Mouse (Mus musculus): ENCODE data around the gene Tsen15. TPM values are rescaled to one million over a fixed set of nuclear protein-coding genes. Genes with fewer than 3 reads are reported as not detected.

Gene Tsen15
- polyA plus RNA-seq, 1 experiment from 2014 or later = 49.2 TPM

GRCm38 (mm10) chr1:152347946-152348345 is 38.5 kb downstream of the Tsen15 start:
- no peak overlapping the region for H3K4me3 ChIP-seq (ENCODE audit: low read depth, low read length)
- no peak overlapping the region for H3K4me2 ChIP-seq
- H3K9me3 ChIP-seq (ENCODE audit: control insufficient read depth, low read length) = no peaks in the 10 kb centered on the region
- no peaks in the 10 kb centered on the region for H3K36me3 ChIP-seq (ENCODE audit: control insufficient read depth, insufficient read depth, low read length)
- no peak overlapping the region for H3K9ac ChIP-seq (ENCODE audit: low read length)
- H3K27ac ChIP-seq (ENCODE audit: low read depth, low read length) = no peak overlapping the region
- DNase-seq (ENCODE audit: low spot score, missing footprints) = no peak
- no peaks in the 10 kb centered on the region for H3K27me3 ChIP-seq (ENCODE audit: control insufficient read depth, insufficient read depth, low read length)
- ATAC-seq (ENCODE audit: low FRiP score) = no peak
- no peaks in the 10 kb centered on the region for H3K4me1 ChIP-seq (ENCODE audit: control insufficient read depth, insufficient read depth, low read length)

DNA sequence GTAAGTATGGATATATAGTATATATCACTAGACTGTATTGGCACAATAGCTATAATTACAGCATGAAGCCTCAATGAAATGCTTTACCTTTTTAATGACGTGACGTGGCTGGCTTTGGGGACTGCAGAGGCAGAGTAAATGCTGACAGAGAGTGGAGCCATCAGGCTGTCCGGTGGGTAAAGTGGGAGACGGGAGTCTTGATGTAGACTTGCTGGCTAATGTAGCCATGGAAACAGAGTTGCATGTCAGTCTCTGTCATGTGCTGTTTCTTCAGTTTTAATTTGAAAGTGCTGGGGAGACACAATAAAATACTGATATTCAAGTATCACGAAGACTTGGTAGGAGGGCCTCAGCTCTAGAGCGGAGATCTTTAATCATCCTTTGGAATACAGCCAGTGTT is 62.5 kb downstream of the Tsen15 start:
- H3K4me2 ChIP-seq = no peak overlapping the region
- WGBS = 87% methylated on average over 6 of the region's 6 CpGs
- no peak overlapping the region for H3K9ac ChIP-seq (ENCODE audit: low read length)
- H3K27ac ChIP-seq (ENCODE audit: low read depth, low read length) = no peak overlapping the region
- H3K27me3 ChIP-seq (ENCODE audit: control insufficient read depth, insufficient read depth, low read length) = no peaks in the 10 kb centered on the region
- no peaks in the 10 kb centered on the region for H3K4me1 ChIP-seq (ENCODE audit: control insufficient read depth, insufficient read depth, low read length)
- DNase-seq (ENCODE audit: low spot score, missing footprints) (no peak), ATAC-seq (ENCODE audit: low FRiP score) (no peak)
- H3K36me3 ChIP-seq (ENCODE audit: control insufficient read depth, insufficient read depth, low read length) = no peaks in the 10 kb centered on the region
- H3K4me3 ChIP-seq (ENCODE audit: low read depth, low read length) = no peak overlapping the region
- H3K9me3 ChIP-seq (ENCODE audit: control insufficient read depth, low read length) = no peaks in the 10 kb centered on the region

Other genes with a start within 250 kb of the Tsen15 start
- gene Colgalt2, start 13.1 kb upstream of the Tsen15 start, polyA plus RNA-seq (2014; fragmentation: Nextera tagmentation; extraction: Ambion mirVana) = 2.3 and 2.6 TPM in 2 replicates

All from midbrain, embryonic 11.5 days (tissue).